Mouse (Mus musculus) inflammation-experienced regulatory T-cells, adult 6 months (primary cell): ENCODE measurements around the gene Stat2. TPM values are rescaled to one million over a fixed set of nuclear protein-coding genes. Genes with fewer than 3 reads are reported as not detected.
A peak's percentile ranks its signal among the peaks of the same experiment; 100 is the strongest.
"Not testable (repeated sequence)": the region's sequence is repeated elsewhere in the genome, so short reads cannot be mapped to it uniquely, and the experiment has no call there.

ENCODE experiments used
- ATAC-seq: one replicate; pipeline ENCODE4 v1.8.0; 2017
- polyA plus RNA-seq, 3 experiments: library from polyadenylated mRNA; unstranded; fragments of 100-300 nt; shearing (Covaris generic); gene quantifications; one replicate each; pipeline ENCODE4 v1.2.1; 2017

Stat2 gene
- polyA plus RNA-seq, 3 experiments from 2014 or later, result 46.5 to 69.6 (median 52.5) TPM

- ATAC-seq, result no peak
Measured at GRCm38 (mm10) chr10:128302357-128302756, 32.0 kb downstream of the Stat2 start.

GRCm38 (mm10) chr10:128302785-128303125 is 32.4 kb downstream of the Stat2 start:
- peak; percentile 2 for ATAC-seq

- ATAC-seq, result peak; percentile 99
Measured at GRCm38 (mm10) chr10:128303126-128304021, 33.0 kb downstream of the Stat2 start, which contains the start of gene Pan2. Gene Pan2 (plus strand): TSS chr10:128303335.

GRCm38 (mm10) chr10:128309654-128310053 is 39.3 kb downstream of the Stat2 start:
- no peak for ATAC-seq

GRCm38 (mm10) chr10:128310177-128310576 is 39.8 kb downstream of the Stat2 start:
- ATAC-seq, result no peak

- ATAC-seq, result no peak
Measured at GRCm38 (mm10) chr10:128310902-128311301, 40.5 kb downstream of the Stat2 start.

GRCm38 (mm10) chr10:128315578-128315977 is 45.2 kb downstream of the Stat2 start:
- ATAC-seq, result no peak

- ATAC-seq, result no peak
Measured at GRCm38 (mm10) chr10:128321641-128322040, 51.3 kb downstream of the Stat2 start.

GRCm38 (mm10) chr10:128322141-128323108 is 52.1 kb downstream of the Stat2 start, which contains the start of gene Cnpy2:
Gene Cnpy2 (plus strand): TSS chr10:128322459.
- peak; percentile 78 for ATAC-seq

- peak; percentile 60 for ATAC-seq
Measured at GRCm38 (mm10) chr10:128323516-128323915, 53.2 kb downstream of the Stat2 start.

GRCm38 (mm10) chr10:128326825-128327224 is 56.5 kb downstream of the Stat2 start:
- no peak for ATAC-seq

- no peak for ATAC-seq
Measured at GRCm38 (mm10) chr10:128327610-128328009, 57.3 kb downstream of the Stat2 start.

GRCm38 (mm10) chr10:128332358-128333249 is 62.2 kb downstream of the Stat2 start:
- not testable (repeated sequence) for ATAC-seq

GRCm38 (mm10) chr10:128335582-128335981 is 65.2 kb downstream of the Stat2 start:
- peak; percentile 27 for ATAC-seq

- ATAC-seq, result no peak
Measured at GRCm38 (mm10) chr10:128336195-128336594, 65.8 kb downstream of the Stat2 start.

- no peak for ATAC-seq
Measured at GRCm38 (mm10) chr10:128336597-128336996, 66.2 kb downstream of the Stat2 start.

GRCm38 (mm10) chr10:128337306-128338181 is 67.2 kb downstream of the Stat2 start, which contains the start of gene Cs:
Gene Cs (plus strand): TSS chr10:128337734.
- ATAC-seq, result peak; percentile 95

- ATAC-seq, result no peak
Measured at GRCm38 (mm10) chr10:128338415-128338814, 68.1 kb downstream of the Stat2 start.

GRCm38 (mm10) chr10:128338948-128339347 is 68.6 kb downstream of the Stat2 start:
- no peak for ATAC-seq

- no peak for ATAC-seq
Measured at GRCm38 (mm10) chr10:128340257-128340656, 69.9 kb downstream of the Stat2 start.
